Mouse (Mus musculus) cerebellum, adult 11-12 months (tissue): ENCODE results near the gene Rpl3.

Experiments
- DNase-seq: peaks from one replicate; pipeline ENCODE4 v3.0.0; 2022

Gene Rpl3

DNA sequence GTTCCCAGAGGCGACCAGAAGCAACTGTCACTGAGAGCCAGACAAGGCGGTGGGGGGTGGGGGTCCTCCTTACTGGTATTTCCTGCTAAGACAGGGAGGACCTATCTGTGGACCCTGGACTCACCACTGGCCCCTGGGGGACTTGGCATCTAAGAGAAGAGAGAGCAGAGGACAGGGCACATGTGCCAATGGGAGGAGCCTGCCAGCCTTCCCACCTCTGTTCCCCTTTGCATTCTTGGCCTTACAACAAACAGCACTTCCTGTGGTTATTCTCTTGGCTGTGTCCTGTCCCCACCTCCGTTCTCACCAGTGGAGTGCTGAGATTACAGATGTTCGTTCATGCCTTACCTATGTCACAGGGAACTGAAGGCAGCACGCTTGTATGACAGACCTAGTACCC, 62.8 kb downstream of the Rpl3 start:
- no peak for DNase-seq
